Mouse (Mus musculus): ENCODE data around the gene Lrrc46.

DNA sequence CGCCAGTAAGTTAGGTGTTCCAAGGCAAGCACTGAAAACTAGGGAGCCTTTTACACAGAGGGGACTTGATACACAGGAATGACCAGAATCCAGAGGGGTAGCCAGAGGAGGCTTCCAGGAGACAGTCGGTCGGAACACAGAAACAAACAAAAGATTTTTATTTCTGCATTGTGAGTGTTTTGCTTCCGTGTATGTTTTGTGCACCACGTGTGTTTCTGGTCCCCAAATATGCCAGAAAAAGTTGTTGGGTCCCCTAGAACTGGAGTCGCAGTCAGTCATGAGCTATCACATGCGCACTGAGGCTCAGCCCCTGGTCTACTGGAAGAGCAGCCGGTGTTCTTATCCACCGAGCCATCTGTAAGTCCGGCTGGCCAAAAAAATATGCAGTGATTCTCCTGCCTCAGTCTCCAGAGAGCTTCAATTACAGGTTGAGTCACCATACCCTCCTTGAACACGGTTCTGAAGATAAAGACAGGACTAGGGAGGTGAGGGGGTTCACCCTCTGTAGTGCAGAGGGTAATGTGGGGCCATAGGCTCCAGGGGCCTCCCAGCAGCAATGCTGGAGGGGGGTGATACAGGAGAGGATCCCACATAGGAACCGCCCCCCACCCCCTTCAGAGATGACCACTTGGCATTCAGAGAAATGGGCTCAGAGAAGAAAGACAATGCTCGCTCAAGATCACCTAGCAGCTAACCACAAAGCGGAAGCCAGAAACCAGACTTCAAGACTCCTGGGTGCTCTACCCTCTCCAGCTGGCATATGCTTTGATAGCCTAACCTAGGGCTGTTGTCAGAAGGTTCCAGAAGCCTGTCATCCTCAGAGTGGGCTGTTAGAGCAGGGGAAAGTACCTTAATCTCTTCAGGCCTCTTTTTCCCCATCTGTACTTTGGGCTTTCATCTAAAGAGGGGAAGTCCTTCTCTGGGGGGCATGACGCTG is 45.1 kb downstream of the Lrrc46 start:
- TF ChIP-seq POLR2A (IDR thresholded peaks at IDR 0.05; ENCODE audit: borderline replicate concordance, extremely low read depth, low read depth, low read length) (no peak), CTCF (IDR thresholded peaks at IDR 0.05; ENCODE audit: insufficient read depth, low read length) (no peak)
